Mouse (Mus musculus): Measurements from ENCODE around the gene Add1.
A peak's percentile ranks its signal among the peaks of the same experiment; 100 is the strongest.

Gene Add1

DNA sequence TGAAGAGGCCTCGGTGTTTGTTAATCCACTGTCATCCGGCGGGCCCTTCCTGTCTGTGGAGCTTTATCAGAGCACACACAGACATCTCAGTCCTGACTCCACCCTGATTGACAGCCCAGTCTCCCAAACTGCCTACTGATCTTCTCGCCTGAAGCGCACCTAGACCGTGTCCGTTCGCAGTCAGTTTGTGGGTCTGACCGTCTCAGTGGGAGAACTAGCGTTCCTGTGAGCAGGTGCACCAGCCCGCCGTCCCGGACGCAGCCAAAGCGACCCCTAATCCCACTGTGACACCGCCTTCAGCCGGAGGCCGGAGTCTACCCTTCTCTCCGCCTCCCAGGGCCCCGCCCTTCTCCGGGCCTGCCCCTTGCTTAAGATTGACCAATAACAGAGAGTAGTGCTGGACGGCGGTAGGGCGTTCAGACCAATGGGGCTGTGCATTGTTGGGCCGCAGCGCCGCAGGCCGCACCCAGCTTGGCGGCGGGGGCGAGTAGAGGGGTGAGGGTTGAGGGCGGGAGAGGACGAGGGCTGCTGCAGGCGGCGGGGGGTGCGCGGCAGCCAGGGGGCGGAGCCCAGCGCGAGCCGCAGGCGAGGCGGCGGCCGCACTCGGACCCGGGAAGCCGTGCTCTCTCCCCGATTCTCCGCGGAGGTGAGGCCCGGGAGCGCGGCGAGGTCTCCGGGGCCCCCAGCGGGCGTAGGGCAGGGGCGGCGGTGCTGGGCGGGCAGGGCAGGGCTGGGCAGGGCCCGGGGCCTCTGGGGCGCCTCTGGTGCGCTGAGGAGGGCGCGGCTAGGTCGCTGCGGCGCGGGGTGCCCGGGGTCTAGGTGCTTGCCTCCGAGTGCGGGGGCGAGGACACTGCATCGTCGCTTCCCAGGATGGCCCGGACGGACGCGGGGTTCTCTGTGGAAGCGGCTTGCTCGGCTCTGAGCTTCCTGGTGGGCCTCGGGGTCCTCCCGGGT lies at the start of gene Add1:
Add1 (plus strand) TSS at position 397 of the 954 bp plus-strand sequence.
- DNase-seq (ENCODE audit: low spot score), result peak; percentile 97

DNA sequence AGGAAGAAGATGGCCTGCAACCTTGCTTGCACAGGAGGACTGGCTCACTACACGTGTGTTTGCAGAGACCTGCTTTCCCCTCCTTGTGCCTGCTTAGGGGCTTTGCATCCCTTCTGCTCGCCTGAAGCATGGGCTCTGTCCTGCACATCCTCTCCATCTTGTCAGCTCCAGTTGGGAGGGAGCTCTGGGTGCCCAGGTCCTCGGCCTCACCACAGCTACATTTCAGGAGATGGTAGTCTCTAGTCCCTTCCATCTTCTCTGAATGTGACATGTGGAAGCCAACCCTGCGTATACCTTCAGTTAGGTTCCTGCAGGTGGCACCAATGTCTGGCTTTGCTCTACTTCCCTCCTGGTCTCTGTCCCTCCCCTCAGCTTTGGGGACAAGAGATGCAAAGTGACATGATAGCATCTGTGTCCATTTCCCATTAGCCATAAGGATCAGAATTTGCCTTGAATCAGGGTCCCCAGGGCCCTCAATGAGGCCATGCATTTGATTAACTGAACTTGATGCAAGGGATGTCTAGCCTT lies 49.4 kb upstream of the Add1 start:
- DNase-seq (ENCODE audit: low spot score), result no peak

DNA sequence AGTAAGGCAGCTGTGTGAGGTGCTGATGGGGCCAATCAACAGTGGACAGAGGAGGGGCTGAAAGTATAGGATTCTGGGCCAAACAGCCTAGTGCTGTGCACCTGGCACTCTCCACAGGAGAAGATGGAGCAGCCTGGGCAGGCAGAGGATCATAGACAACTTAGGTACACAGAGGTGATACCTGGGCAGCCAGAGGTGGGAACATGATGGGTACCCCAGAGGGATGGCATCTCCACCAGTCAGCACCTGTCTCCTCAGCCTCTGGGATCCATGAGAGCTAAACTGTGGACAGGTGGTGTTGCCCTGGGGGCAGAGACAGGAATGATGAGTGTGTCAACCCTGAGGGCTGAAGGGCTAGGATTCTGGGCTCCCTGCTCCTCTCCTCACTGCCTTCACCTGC lies 49.0 kb upstream of the Add1 start:
- no peak for DNase-seq (ENCODE audit: low spot score)

DNA sequence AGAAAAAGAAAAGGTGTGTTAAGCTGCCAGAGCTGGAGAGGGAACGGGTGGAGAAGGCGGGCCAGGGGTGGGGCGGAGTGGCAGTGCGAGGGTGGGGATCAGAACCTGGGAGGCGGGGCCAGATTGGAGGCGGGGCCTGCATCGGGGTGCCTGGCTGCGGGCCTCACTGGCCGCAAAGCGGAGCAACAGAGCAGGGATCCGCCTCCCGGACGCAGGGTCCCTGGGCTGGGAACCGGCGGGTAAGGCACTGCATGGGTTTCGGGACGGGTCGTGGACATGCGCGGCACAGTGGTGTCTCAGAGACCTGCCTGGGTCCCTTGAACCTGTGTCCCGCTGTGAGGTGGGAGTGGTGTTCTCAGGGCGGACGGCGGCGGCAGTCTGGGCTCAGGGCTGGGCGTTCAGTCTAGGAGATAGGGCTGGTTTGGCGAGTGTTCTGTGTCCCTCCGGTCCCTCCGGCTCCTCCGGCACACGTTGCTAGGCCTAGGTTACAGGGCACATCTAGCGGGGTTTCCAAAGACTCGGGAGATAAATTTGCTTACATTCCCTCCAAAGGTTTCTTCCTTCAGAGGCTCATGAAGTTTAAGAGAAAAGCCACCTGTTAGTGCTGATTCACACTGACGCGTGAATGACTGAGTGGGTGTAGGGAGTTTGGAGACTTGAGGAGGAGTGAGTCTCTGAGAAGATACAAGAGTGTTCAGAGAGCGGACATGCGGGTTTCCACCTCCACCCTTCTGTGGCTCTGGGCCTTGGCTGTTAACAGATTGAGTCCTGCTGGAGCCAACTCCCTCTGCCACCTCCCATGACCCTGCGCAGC lies 47.6 kb upstream of the Add1 start, which contains the start of gene Sh3bp2:
Sh3bp2 (plus strand) TSS at position 176 of the 814 bp plus-strand sequence.
- peak; percentile 92 for DNase-seq (ENCODE audit: low spot score)

DNA sequence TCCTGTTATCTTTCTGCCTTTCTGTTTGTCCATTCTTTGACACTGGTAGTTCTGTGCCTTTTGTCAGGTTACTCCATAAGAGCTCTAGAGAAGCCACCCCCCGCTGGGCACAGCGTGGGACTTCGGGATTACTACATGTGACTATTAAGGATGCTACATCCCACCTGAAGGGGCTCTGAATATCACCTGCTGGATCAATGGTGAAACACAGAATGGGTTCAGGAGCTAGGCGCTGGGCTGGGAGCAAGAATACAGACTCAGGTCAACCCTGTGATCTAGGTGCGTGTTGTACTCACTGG lies 47.0 kb upstream of the Add1 start:
- DNase-seq (ENCODE audit: low spot score), result no peak

DNA sequence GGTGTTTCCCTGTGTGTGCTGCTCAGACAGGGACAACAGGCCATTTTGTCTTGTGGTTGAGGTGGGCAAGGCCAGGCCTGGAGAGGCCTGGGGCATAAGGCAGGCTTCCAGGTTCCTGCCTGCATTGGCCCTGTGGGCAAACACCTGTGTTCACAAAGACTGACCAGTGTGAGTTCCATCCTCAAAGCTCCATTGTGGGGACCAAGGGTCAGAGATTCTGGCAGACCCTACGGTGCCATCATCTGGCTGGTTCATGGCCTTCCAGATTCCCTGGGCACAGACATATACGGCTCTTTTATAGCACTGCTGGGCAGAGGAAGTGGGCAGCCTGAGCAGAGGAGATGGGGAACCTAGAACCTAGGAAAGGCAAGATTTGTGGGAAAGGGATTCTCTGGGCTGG lies 46.1 kb upstream of the Add1 start:
- no peak for DNase-seq (ENCODE audit: low spot score)

DNA sequence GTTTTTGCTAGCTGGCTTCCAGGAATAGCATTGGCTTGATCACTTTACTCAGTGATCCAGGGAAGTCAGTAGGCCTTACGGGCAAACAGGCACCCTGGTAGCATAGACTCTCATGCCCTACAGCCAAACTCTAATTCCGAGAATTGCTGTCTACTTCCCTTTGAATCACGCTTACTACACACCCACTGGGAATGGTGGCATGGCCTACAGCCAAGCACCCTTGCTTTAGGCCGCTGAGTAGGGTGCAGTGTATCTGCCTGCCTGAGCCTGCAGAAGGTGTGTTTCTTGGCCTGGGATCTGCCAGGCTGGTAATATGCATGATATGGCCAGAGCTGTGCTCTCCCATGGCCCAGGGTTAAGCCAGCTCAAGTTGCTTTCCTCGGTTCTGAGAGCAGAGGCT lies 44.7 kb upstream of the Add1 start:
- DNase-seq (ENCODE audit: low spot score), result no peak

DNA sequence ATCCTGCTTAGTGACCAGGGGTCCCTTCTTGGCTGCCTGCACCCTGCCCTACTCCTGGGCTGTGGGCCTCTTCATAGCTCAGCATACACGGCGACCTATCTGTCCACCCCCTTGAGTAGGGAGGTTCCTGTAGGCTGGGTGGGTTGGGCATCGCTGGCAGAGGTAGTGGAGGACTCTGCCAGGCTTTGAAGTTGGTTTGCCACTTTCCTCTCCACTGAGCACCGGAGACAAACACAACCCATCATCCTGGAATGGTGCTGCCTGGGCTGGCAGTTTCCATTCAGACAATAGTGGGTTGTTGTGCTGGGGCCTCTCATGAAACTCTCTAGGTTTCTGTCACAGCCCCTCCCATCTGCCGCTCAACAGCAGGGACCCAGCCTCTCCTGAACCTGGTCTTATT lies 43.3 kb upstream of the Add1 start:
- no peak for DNase-seq (ENCODE audit: low spot score)

DNA sequence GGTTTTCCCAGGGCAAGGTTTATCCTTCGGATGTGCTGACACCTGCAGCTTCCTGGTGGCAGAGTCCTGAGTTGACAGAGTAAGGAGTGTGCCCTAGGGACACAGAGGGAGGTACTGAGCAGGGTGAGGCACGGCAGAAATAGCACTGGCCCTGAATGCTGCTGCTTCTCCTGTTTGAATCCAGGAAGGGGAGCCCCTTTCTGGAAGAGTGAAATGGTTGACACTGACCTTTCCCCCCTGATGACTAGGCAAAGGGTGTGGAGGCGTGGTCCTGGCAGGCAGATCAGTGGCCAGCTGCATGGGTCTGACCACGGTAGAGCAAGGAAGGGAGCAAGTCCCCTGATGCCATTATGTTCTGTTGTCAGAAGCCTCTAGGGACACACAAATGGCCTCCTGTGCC lies 42.8 kb upstream of the Add1 start:
- no peak for DNase-seq (ENCODE audit: low spot score)

DNA sequence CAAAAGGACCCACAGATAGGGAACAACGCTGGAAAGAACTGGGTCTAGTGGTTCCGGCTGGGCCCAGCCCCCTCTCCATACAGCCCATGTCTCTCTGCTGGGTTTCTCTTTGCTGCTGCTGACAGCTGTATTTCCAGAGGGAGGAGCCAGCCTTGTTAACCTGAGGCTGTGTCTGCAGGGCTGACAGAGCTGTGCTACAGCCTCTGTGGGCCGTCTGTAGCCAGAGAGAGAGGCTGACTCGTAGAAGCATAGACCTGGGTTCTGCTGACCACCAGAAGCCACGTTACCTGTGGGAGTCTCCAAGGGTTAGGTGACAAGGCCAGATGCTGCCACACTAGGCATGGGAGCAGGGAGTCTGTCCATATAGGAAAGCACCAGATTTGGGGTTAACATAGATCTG lies 40.4 kb upstream of the Add1 start:
- DNase-seq (ENCODE audit: low spot score), result no peak

DNA sequence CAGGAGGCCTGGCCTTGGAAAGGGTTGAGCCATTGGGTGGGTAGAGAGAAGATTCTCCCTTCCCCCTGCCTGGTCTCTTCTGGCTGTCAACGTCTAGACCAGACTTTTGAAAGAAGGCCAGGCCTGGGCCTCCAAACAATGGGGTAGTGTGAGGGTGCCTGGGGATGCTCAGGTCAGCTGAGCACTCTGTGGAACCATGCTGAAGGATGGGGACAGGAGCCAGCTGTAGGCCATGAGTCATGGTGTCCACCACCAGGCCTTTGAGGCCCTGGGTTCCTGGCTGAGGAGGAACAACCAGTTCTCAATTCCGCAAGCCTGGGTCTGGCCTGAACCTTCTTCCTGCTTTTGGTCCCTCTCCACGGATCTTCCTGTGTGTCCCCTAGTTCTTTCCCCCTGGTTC lies 39.6 kb upstream of the Add1 start:
- DNase-seq (ENCODE audit: low spot score), result peak; percentile 79

DNA sequence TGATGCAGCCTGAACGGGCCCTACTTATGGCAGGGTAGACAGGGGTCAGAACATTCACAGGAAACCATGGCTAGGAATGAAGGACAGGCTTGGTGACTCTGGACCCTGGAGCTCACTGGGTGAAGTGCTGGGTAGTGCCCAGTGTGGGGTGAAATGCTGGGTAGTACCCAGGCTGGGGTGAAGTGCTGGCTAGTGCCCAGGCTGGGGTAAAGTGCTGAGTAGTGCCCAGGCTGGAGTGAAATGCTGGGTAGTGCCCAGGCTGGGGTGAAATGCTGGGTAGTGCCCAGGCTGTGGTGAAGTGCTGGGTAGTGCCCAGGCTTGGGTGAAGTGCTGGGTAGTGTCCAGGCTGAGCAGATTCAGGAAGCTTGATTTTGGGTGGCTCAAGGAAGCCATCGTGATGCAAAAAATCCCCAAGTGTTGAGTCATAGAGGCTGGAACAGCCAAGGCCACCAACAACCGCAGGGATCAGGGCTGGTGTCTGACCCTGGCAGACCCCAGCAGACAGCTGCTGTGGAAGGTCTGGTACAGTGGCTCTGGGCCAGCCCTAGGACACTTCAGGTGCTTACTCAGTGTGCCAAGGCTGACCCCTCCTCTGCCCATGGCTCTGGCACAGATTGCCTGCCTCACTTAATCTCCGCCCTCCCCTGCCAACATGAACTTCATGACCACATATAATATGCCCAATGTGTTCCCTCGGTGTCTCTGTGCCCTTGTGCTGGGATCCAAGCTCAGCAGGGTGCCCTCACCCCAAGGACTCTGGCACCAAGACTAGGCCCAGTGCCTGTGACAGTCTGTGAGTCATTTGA lies 38.5 kb upstream of the Add1 start:
- DNase-seq (ENCODE audit: low spot score), result no peak

DNA sequence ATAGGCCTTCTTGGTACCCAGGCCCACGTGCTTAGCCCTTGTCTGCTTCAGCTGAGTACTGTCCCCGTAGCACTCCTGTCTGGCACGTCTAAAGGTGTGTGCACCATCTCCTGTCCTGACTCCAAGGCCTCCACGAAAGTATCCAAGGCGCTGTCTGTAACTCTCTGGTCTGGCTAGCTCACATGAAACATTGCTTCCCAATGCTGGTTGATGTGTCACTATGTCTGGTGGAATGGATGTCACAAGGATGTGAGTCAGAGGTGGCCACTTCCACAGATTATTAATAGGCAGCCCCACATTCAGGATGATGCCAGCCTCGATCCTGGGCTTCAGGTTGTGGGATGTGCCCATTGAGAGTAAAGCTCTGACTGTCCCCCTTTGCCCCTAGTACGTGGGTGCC lies 37.6 kb upstream of the Add1 start:
- DNase-seq (ENCODE audit: low spot score), result no peak

DNA sequence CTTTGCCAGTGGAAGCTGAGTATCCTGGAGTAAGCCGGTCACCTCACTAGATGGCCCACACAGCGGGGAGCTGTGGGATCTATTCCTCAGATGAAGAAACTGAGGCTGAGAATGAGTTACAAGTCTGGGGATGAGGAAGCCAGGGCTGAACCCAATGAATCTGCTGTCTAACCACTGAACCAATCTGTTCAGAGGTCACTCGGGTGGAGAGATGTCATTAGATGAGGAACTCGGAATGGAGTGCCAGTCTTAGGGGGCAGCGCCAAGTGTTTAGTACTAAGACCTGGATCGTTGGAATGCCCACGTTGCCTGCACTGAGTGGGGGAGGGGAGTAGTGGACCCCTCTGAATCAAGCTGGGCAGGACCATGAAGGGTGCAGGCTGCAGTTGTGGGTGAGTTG lies 35.4 kb upstream of the Add1 start:
- DNase-seq (ENCODE audit: low spot score), result no peak

DNA sequence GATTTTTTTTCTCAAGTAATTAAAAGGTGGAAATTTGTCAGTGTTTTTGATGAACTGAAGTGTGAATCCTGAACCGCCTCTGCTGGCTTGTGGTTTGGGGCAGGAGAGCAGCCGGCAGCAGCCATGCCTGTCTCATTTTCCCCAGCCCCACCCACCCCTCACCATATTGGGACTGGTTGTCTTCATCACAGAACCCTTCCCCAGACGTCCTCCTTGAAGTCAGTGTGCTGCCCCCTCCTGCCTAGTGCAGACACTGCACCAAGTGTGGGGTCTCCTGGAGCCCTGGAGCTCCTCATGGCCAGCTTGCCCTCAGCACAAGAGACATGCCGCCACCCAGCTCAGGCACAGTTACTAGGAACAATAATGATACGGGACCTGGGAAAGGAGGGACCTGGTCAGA lies 34.9 kb upstream of the Add1 start:
- DNase-seq (ENCODE audit: low spot score), result no peak

DNA sequence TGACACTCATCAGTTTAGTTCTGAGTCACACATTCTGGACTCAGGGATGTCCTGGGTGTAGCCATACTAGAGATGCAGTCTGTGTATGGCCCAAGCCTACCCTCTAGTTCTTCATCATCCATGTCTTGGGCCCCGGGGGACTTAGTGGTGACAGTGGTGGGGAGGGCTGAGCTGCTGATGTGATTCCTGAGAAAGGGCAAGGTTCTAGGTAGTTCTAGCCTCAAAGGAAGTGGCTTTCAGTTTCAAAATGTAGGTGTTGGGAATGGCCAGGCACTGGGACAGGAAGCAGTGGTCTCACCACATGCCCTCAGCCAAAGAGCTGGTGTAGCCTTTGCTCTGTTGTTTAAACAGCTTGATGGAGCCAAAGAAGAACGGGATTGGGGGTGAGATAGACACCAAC lies 34.3 kb upstream of the Add1 start:
- DNase-seq (ENCODE audit: low spot score), result no peak

DNA sequence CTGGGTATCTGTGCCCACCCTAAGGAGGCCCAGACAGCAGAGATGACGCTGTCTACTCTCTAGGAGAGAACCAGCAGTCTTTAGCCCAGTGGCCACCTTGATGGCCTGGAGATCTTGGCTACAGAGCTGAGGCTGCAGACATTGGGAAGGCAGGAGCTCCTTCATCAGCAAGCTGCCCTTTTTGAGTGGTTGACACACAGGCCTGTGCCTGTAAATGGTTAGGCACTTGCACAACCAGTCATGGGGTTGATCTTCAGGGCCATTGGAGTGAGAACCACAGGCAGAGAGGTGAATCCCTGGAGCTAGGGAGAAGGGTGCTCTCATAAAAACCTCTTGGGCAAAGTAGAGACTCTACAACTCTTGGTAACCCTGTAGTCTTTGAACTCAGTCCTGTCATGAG lies 31.3 kb upstream of the Add1 start:
- DNase-seq (ENCODE audit: low spot score), result no peak

DNA sequence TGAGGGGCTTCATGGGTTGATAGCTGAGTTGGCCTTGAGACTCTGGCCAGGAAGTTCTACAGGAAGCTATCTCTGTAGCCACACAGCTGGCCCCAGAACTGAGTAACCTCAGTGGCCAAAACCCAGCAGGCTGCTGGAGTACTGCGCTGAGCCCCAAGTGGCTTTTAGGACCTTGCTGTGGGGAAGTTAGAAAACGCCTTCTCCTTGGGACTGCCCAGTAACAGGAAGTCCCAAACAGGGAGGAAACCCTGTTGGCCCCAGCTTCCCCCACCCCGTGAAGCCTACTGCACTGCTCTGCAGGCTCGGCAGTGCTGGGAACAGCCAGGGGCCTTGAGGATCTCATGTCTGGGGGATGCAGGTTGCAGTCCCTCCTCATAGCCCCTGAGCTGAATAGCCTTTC lies 30.4 kb upstream of the Add1 start:
- DNase-seq (ENCODE audit: low spot score), result no peak

DNA sequence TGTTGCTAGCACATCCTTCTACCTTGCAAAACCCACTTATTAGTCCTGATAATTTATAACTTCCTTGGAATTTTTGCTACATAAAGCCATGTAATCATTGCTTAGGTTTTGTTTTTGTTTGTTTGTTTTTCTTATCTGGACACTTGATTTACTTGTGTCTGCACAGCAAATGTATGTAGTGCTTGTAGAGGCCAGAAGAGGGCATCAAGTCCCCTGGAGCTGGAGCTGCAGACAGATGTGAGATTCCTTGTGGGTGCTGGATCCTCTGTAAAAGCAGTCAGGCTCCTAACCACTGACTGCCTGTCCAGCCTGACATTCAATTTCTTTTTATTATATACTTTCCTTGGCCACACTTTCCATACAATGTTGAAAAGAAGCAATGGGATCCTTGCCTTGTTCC lies 26.1 kb upstream of the Add1 start:
- no peak for DNase-seq (ENCODE audit: low spot score)

DNA sequence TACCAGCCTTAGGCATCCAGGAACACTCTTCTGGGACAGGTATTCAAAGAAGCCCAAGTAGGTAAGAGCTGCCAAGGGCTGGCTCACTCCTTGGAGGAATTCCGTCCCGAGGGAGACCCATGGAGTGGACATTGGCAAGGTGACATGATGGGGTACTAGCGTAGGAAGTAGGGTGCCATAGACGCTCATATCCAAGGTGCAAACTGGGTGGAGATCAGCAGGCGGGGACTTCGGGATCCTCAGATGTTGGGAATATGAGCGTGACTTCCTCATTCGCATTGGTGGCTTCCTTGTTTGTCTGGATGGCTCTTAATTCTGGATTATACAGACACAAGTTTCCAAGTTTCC lies 24.4 kb upstream of the Add1 start:
- DNase-seq (ENCODE audit: low spot score), result no peak

DNA sequence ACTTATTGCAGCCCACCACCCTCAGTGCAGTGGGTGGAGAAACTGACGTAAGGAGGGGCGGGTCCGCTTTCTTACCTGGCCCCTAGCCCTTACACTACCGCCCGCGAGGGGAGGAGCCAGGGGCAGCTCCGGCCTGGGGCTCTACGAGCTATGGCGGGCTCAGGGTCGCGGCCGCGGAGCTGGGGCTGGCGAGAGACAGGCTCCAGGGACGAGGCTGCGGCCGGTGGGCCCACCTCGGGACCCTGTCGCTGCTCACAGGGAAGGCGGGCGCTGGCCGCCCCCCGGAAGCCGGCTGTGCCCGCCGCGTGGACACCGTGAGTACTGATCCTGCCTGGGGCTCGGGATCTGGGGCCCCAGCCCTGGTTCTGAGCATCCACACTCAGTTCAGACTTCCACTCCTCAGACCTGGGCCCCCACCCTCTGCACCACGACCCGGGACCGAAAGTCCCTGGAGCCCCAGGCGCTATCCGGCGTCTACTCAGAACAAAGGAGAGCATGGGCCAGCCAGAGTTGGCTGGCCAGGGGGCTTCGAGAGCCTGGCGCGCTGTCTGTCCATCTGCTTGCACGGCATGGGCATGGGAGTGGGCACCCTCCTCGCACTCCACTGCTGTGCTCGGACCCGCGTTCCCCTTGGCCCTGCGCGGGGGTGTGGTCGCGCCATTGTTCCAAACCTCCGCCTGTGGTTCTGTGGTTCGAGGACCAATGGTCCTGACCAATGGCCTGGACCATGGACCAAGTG lies 23.8 kb upstream of the Add1 start:
- DNase-seq (ENCODE audit: low spot score), result no peak

DNA sequence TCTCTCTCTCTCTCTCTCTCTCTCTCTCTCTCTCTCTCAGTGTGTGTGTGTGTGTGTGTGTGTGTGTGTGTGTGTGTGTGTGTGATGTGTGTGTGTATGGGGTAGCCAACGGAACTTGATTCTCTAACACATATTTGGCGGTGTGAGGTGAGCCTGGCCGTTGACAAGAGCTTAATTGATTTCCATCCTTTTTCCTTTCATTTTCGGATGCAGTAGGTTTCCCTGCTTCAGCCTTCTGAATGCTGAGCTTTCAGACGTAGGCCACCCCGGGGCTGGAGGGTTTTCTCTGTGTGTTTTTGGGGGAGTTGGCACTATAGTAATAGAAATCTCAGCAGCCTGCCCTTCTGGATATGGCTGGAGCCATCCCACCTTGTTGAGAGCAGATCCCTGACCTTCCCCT lies 23.2 kb upstream of the Add1 start:
- DNase-seq (ENCODE audit: low spot score), result no peak

All from layer of hippocampus, adult 11-12 months (tissue).